Mouse (Mus musculus) thymus, postnatal 0 days (tissue): ENCODE measurements around the gene E2f1. TPM values are rescaled to one million over a fixed set of nuclear protein-coding genes. Genes with fewer than 3 reads are reported as not detected.

Experiments
- polyA plus RNA-seq: library from polyadenylated mRNA; unstranded; fragments of >200 nt; fragmentation: Nextera tagmentation; extraction: Ambion mirVana; gene quantifications from 2 replicates; pipeline ENCODE4 v1.2.1, GENCODE M21; 2015

The E2f1 gene
- polyA plus RNA-seq, 1 experiment from 2014 or later: 16.8 TPM

Other genes with a start within 250 kb of the E2f1 start
- 36.8 and 56.8 TPM in 2 replicates for gene Cdk5rap1, start 196.9 kb downstream of the E2f1 start, polyA plus RNA-seq
- 2.6 TPM in 2 replicates for gene Snta1, start 161.8 kb downstream of the E2f1 start, polyA plus RNA-seq
- 23.7 and 25.4 TPM in 2 replicates for gene Cbfa2t2, start 133.4 kb downstream of the E2f1 start, polyA plus RNA-seq
- 1.1 and 2.6 TPM in 2 replicates for gene 1700003F12Rik, start 22.8 kb downstream of the E2f1 start, polyA plus RNA-seq
- gene Actl10, start 18.1 kb downstream of the E2f1 start, polyA plus RNA-seq: 0.09 and 0.10 TPM in 2 replicates
- gene Necab3, start 11.0 kb downstream of the E2f1 start, polyA plus RNA-seq: 5.1 TPM in 2 replicates
- gene Pxmp4, start 33.8 kb upstream of the E2f1 start, polyA plus RNA-seq: 51.8 and 52.1 TPM in 2 replicates
- gene Zfp341, start 43.4 kb upstream of the E2f1 start, polyA plus RNA-seq: 0.51 and 0.61 TPM in 2 replicates
- 0.28 and 0.42 TPM in 2 replicates for gene 4930519P11Rik, start 43.5 kb upstream of the E2f1 start, polyA plus RNA-seq
- 30.1 and 35.4 TPM in 2 replicates for gene Chmp4b, start 81.8 kb upstream of the E2f1 start, polyA plus RNA-seq
- gene Gm14214, start 200.1 kb upstream of the E2f1 start, polyA plus RNA-seq: not detected in 2 replicates
- gene Raly, start 221.2 kb upstream of the E2f1 start, polyA plus RNA-seq: 41.4 and 42.9 TPM in 2 replicates
- gene a, start 221.5 kb upstream of the E2f1 start, polyA plus RNA-seq: 37.2 and 44.6 TPM in 2 replicates